Mouse (Mus musculus) layer of hippocampus, adult 2 months (tissue): Measurements from ENCODE around the gene C2cd4c. TPM values are rescaled to one million over a fixed set of nuclear protein-coding genes. Genes with fewer than 3 reads are reported as not detected.

Source experiments
- DNase-seq, 2 experiments: peaks; one replicate each; pipeline ENCODE4 v3.0.0; 2022; ENCODE audit warnings: low spot score in 2 of 2
- H3K27ac ChIP-seq: fragments of 200-600 bp; 2 replicates; pipeline ENCODE4 v1.8.1; 2022
- H3K4me3 ChIP-seq: fragments of 200-600 bp; 2 replicates; pipeline ENCODE4 v1.8.1; 2022; ENCODE audit warnings: mild to moderate bottlenecking
- CTCF ChIP-seq: fragments of 200-600 bp; conservative IDR thresholded peaks from 2 replicates; pipeline ENCODE4 v1.8.1; 2022; ENCODE audit warnings: antibody characterized with exemption, mild to moderate bottlenecking, moderate library complexity
- total RNA-seq, 2 experiments: library from RNA; stranded (reverse); gene quantifications; 2 replicates each; pipeline ENCODE4 v1.2.3; 2021

The C2cd4c gene
- total RNA-seq, 2 experiments from 2014 or later = 15.5 to 16.6 TPM

GRCm38 (mm10) chr10:79557496-79557895, 56.3 kb downstream of the C2cd4c start:
- no peak overlapping the region for H3K27ac ChIP-seq

GRCm38 (mm10) chr10:79556951-79557350, 56.9 kb downstream of the C2cd4c start:
- TF ChIP-seq CTCF = no peak
- no peak for DNase-seq

More at GRCm38 (mm10) chr10:79557496-79557895, 56.3 kb downstream of the C2cd4c start:
- no peak for DNase-seq
- H3K4me3 ChIP-seq = no peak overlapping the region
- TF ChIP-seq CTCF = no peak

More at GRCm38 (mm10) chr10:79556951-79557350, 56.9 kb downstream of the C2cd4c start:
- H3K4me3 ChIP-seq = no peak overlapping the region
- no peak overlapping the region for H3K27ac ChIP-seq

Other genes with a start within 250 kb of the C2cd4c start
- not detected for gene Vmn2r83, start 145.3 kb downstream of the C2cd4c start, total RNA-seq
- 1 to 10 TPM; 4.2 to 4.9 TPM for gene Plpp2, start 80.2 kb downstream of the C2cd4c start, total RNA-seq
- gene Mier2, start 58.8 kb downstream of the C2cd4c start, total RNA-seq = 10 to 100 TPM; 60.1 to 61.6 TPM
- gene Theg, start 26.7 kb downstream of the C2cd4c start, total RNA-seq = 1 to 10 TPM in 1 of 2 experiments, not detected in 1; 1.2 TPM
- 10 to 100 TPM; 44.7 to 49.4 TPM for gene Shc2, start 23.9 kb upstream of the C2cd4c start, total RNA-seq
- under 1 TPM; 0.29 to 0.38 TPM for gene Odf3l2, start 31.7 kb upstream of the C2cd4c start, total RNA-seq
- gene Madcam1, start 50.5 kb upstream of the C2cd4c start, total RNA-seq = not detected
- gene Tpgs1, start 55.3 kb upstream of the C2cd4c start, total RNA-seq = 10 to 100 TPM; 67.8 to 73.5 TPM
- 10 to 100 TPM; 73.1 to 79.8 TPM for gene Cdc34, start 68.2 kb upstream of the C2cd4c start, total RNA-seq
- gene Gzmm, start 75.0 kb upstream of the C2cd4c start, total RNA-seq = 1 to 10 TPM; 3.3 to 4.0 TPM
- gene Bsg, start 90.5 kb upstream of the C2cd4c start, total RNA-seq = 100 to 1,000 TPM; 538 TPM
- 100 to 1,000 TPM; 118 TPM for gene Hcn2, start 102.6 kb upstream of the C2cd4c start, total RNA-seq
- gene Polrmt, start 132.6 kb upstream of the C2cd4c start, total RNA-seq = 10 to 100 TPM; 44.5 to 50.6 TPM
- gene Fgf22, start 141.1 kb upstream of the C2cd4c start, total RNA-seq = 1 to 10 TPM; 1.9 to 2.8 TPM
- 10 to 100 TPM; 85.0 to 88.3 TPM for gene Rnf126, start 152.9 kb upstream of the C2cd4c start, total RNA-seq
- gene Fstl3, start 163.2 kb upstream of the C2cd4c start, total RNA-seq = 1 to 10 TPM; 2.5 to 2.7 TPM
- gene Prss57, start 176.9 kb upstream of the C2cd4c start, total RNA-seq = under 1 TPM; 0.26 to 0.37 TPM
- 100 to 1,000 TPM; 275 to 277 TPM for gene Palm, start 179.5 kb upstream of the C2cd4c start, total RNA-seq
- 1 to 10 TPM in 1 of 2 experiments, under 1 TPM in 1; 0.54 to 1.1 TPM for gene Misp, start 207.0 kb upstream of the C2cd4c start, total RNA-seq
- 10 to 100 TPM; 56.9 to 58.7 TPM for gene Ptbp1, start 240.4 kb upstream of the C2cd4c start, total RNA-seq